ENCODE assay signal across 8 mouse cellular contexts in the genomic region with DNA sequence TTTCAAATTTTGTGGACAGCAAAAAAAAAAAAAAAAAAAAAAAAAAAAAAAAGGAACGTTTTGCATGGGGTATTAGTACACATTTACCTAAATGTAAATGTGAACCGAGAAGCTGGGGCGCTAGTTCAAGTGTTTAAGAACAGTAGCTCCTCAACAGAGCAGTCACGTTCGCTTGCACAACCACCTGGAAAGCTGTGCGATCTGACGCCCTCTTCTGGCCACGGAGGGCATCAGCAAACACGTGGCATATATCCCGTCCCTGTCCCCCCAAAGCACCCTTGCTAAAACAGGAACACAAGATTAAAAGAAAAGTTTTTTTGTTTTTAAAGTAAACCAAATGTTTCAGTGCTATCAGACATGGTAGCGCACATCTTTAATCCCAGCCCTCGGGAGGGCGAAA. TPM values are rescaled to one million over a fixed set of nuclear protein-coding genes. Genes with fewer than 3 reads are reported as not detected.
DNase-seq lines count a peak whose midpoint lies in the region; ATAC-seq and TF ChIP-seq lines count a peak whose summit lies in the region.

No protein-coding gene starts in this region.

- no peak overlapping the region for H3K9ac ChIP-seq in heart, adult 2 months (ENCODE audit: low read depth, low read length)
- H3K9ac ChIP-seq in hindbrain, embryonic 16.5 days (ENCODE audit: low read depth, low read length), result peak overlapping the region; percentile 91; the same call in 1 of the 2 replicates
- H3K9ac ChIP-seq in neural tube, embryonic 14.5 days (replicated peaks; ENCODE audit: low read depth, low read length), result peak overlapping the region; percentile 92; the same call in 1 of the 2 replicates

- H3K27ac ChIP-seq in heart, adult 2 months, result no peak overlapping the region
- H3K27ac ChIP-seq in embryonic fibroblast, embryonic 13.5 days (ENCODE audit: insufficient read depth, low read length), result no peak overlapping the region
- no peak overlapping the region for H3K27ac ChIP-seq in hindbrain, embryonic 16.5 days (ENCODE audit: low read depth, low read length)
- no peak overlapping the region; the same call in 1 of the 2 replicates for H3K27ac ChIP-seq in neural tube, embryonic 14.5 days (ENCODE audit: low read depth, low read length)

- no peaks in the 10 kb centered on the region for H3K9me3 ChIP-seq in hindbrain, embryonic 16.5 days (ENCODE audit: control insufficient read depth, low read length)
- H3K9me3 ChIP-seq in neural tube, embryonic 14.5 days (ENCODE audit: control insufficient read depth, low read length), result no peaks in the 10 kb centered on the region

- TF ChIP-seq POLR2A in heart, adult 2 months (IDR thresholded peaks at IDR 0.05; ENCODE audit: insufficient read depth, low read depth, low read length), result no peak
- TF ChIP-seq POLR2A in embryonic fibroblast, embryonic 13.5 days (IDR thresholded peaks at IDR 0.05; ENCODE audit: low read depth, low read length), result no peak
- no peak for TF ChIP-seq POLR2A in lung, adult 2 months (IDR thresholded peaks at IDR 0.05; ENCODE audit: borderline replicate concordance, extremely low read depth, low read depth, low read length)

- H3K4me2 ChIP-seq in hindbrain, embryonic 16.5 days (ENCODE audit: low read length), result peak overlapping the region; percentile 78
- H3K4me2 ChIP-seq in neural tube, embryonic 14.5 days (ENCODE audit: low read depth, low read length), result peak overlapping the region; percentile 66

- peak; percentile 54 for TF ChIP-seq CTCF in heart, adult 2 months (IDR thresholded peaks at IDR 0.05)
- peak; percentile 89 for TF ChIP-seq CTCF in embryonic fibroblast, embryonic 13.5 days (IDR thresholded peaks at IDR 0.05; ENCODE audit: borderline replicate concordance, insufficient read depth, low read length)
- peak; percentile 70 for TF ChIP-seq CTCF in lung, adult 2 months (IDR thresholded peaks at IDR 0.05; ENCODE audit: insufficient read depth, low read length)

- no peak for TF ChIP-seq EP300 in heart, adult 2 months (IDR thresholded peaks at IDR 0.05; ENCODE audit: insufficient read depth, low read depth, low read length)

- peaks cover 3% of the 10 kb centered on the region for H3K4me1 ChIP-seq in heart, adult 2 months (ENCODE audit: control insufficient read depth, insufficient read depth, low read length)
- H3K4me1 ChIP-seq in embryonic fibroblast, embryonic 13.5 days (ENCODE audit: control insufficient read depth, insufficient read depth, low read length), result peaks cover 16% of the 10 kb centered on the region
- H3K4me1 ChIP-seq in hindbrain, embryonic 16.5 days (ENCODE audit: control insufficient read depth, insufficient read depth, low read depth, low read length), result peaks cover 17% of the 10 kb centered on the region
- peaks cover 7% of the 10 kb centered on the region; the same call in 1 of the 2 replicates for H3K4me1 ChIP-seq in lung, adult 2 months (ENCODE audit: control insufficient read depth, insufficient read depth, low read length)
- peaks cover 6% of the 10 kb centered on the region; the same call in 1 of the 2 replicates for H3K4me1 ChIP-seq in neural tube, embryonic 14.5 days (ENCODE audit: control insufficient read depth, insufficient read depth, low read length)

- H3K79me2 ChIP-seq in heart, adult 2 months (replicated peaks; ENCODE audit: control insufficient read depth, insufficient read depth, low read length), result 0 out of 2 replicates have a peak, but pooled peaks cover 3% of the 10 kb centered on the region

- no peak for ATAC-seq in hindbrain, embryonic 16.5 days
- ATAC-seq in neural tube, embryonic 14.5 days (ENCODE audit: low read depth), result no peak

- no peak for DNase-seq in heart, adult 2 months
- no peak for DNase-seq in heart, adult 8-10 months (ENCODE audit: low spot score)
- peak; percentile 55 for DNase-seq in T-cell, adult 2 months (ENCODE audit: low spot score)
- DNase-seq in lung, adult 2 months, result no peak
- no peak for DNase-seq in ovary, postnatal 10 days (ENCODE audit: low spot score)

- intact Hi-C loops in heart, adult 2 months (cut with DNase I), result loop anchor here (1.0 to 10.0 kb wide), 3 partner anchors 23 to 306 kb away; a partner anchor contains a TSS

- 27% methylated on average over 13 of the region's 13 CpGs for WGBS in heart, adult 2 months
- 26% methylated on average over 13 of the region's 13 CpGs for WGBS in hindbrain, embryonic 16.5 days
- WGBS in lung, adult 2 months, result 20% methylated on average over 13 of the region's 13 CpGs
- 27% methylated on average over 13 of the region's 13 CpGs for whole genome bisulfite sequencing in neural tube, embryonic 14.5 days

- no peaks in the 10 kb centered on the region for H3K36me3 ChIP-seq in heart, adult 2 months (ENCODE audit: control insufficient read depth, insufficient read depth, low read length)
- H3K36me3 ChIP-seq in hindbrain, embryonic 16.5 days (ENCODE audit: control insufficient read depth, insufficient read depth, low read length), result 0 out of 2 replicates have a peak, but pooled peaks cover 1% of the 10 kb centered on the region
- peaks cover 5% of the 10 kb centered on the region; the same call in 1 of the 2 replicates for H3K36me3 ChIP-seq in neural tube, embryonic 14.5 days (ENCODE audit: control insufficient read depth, insufficient read depth, low read length)

- H3K4me3 ChIP-seq in heart, adult 2 months, result peak overlapping the region; percentile 89
- H3K4me3 ChIP-seq in embryonic fibroblast, embryonic 13.5 days (ENCODE audit: insufficient read depth, low read length), result peak overlapping the region; percentile 86
- H3K4me3 ChIP-seq in hindbrain, embryonic 16.5 days (ENCODE audit: low read length), result peak overlapping the region; percentile 96
- H3K4me3 ChIP-seq in lung, adult 2 months (replicated peaks; ENCODE audit: extremely low read depth, low read depth, low read length), result no peak overlapping the region
- H3K4me3 ChIP-seq in neural tube, embryonic 14.5 days (ENCODE audit: low read depth, low read length), result peak overlapping the region; percentile 98

- H3K27me3 ChIP-seq in heart, adult 2 months (ENCODE audit: control insufficient read depth, insufficient read depth, low read length), result no peaks in the 10 kb centered on the region
- H3K27me3 ChIP-seq in hindbrain, embryonic 16.5 days (replicated peaks; ENCODE audit: control insufficient read depth, insufficient read depth, low read length), result no peaks in the 10 kb centered on the region
- no peaks in the 10 kb centered on the region for H3K27me3 ChIP-seq in neural tube, embryonic 14.5 days (ENCODE audit: control insufficient read depth, insufficient read depth, low read length)

RNA-seq across cellular contexts. Expression of a gene that starts 1.0 kb away (rescaled TPM):
- total RNA-seq in heart, adult 2 months (2021), result 10 to 100 TPM; 18.9 to 19.8 TPM
- polyA plus RNA-seq in heart, adult 2 months (2012; rRNA removed), result 16.9 and 30.6 TPM in 2 replicates
- total RNA-seq in heart, adult 8-10 months (2022), result 10 to 100 TPM; 18.8 to 24.0 (median 21.1) TPM
- 57.7 and 70.6 TPM in 2 replicates for polyA plus RNA-seq in embryonic fibroblast, embryonic 13.5 days (2011; ENCODE audit: insufficient read length, low read depth, missing spikeins)
- polyA plus RNA-seq in hindbrain, embryonic 16.5 days (2015; fragmentation: Nextera tagmentation; extraction: Ambion mirVana), result 87.5 and 102 TPM in 2 replicates
- polyA plus RNA-seq in lung, adult 2 months (2012; rRNA removed), result 20.3 and 28.9 TPM in 2 replicates
- 122 and 126 TPM in 2 replicates for polyA plus RNA-seq in neural tube, embryonic 14.5 days (2014; fragmentation: Nextera tagmentation; extraction: Ambion mirVana)

RNA-seq across cellular contexts. Expression of a gene that starts 23.5 kb away (rescaled TPM):
- 10 to 100 TPM; 32.7 to 36.6 TPM for total RNA-seq in heart, adult 2 months (2021)
- polyA plus RNA-seq in heart, adult 2 months (2012; rRNA removed), result 12.7 and 21.5 TPM in 2 replicates
- total RNA-seq in heart, adult 8-10 months (2022), result 10 to 100 TPM; 32.2 to 39.2 (median 37.1) TPM
- polyA plus RNA-seq in embryonic fibroblast, embryonic 13.5 days (2011; ENCODE audit: insufficient read length, low read depth, missing spikeins), result 118 TPM in 2 replicates
- 147 TPM in 2 replicates for polyA plus RNA-seq in hindbrain, embryonic 16.5 days (2015; fragmentation: Nextera tagmentation; extraction: Ambion mirVana)
- polyA plus RNA-seq in lung, adult 2 months (2012; rRNA removed), result 17.3 and 32.0 TPM in 2 replicates
- polyA plus RNA-seq in neural tube, embryonic 14.5 days (2014; fragmentation: Nextera tagmentation; extraction: Ambion mirVana), result 145 and 154 TPM in 2 replicates

RNA-seq across cellular contexts. Expression of a gene that starts 23.6 kb away (rescaled TPM):
- 100 to 1,000 TPM; 263 to 301 TPM for total RNA-seq in heart, adult 2 months (2021)
- polyA plus RNA-seq in heart, adult 2 months (2012; rRNA removed), result 88.7 and 97.0 TPM in 2 replicates
- 100 to 1,000 TPM; 252 to 291 (median 269) TPM for total RNA-seq in heart, adult 8-10 months (2022)
- polyA plus RNA-seq in embryonic fibroblast, embryonic 13.5 days (2011; ENCODE audit: insufficient read length, low read depth, missing spikeins), result 134 and 147 TPM in 2 replicates
- 182 and 191 TPM in 2 replicates for polyA plus RNA-seq in hindbrain, embryonic 16.5 days (2015; fragmentation: Nextera tagmentation; extraction: Ambion mirVana)
- polyA plus RNA-seq in lung, adult 2 months (2012; rRNA removed), result 123 and 198 TPM in 2 replicates
- 195 and 239 TPM in 2 replicates for polyA plus RNA-seq in neural tube, embryonic 14.5 days (2014; fragmentation: Nextera tagmentation; extraction: Ambion mirVana)

RNA-seq across cellular contexts. Expression of a gene that starts 51.9 kb away (rescaled TPM):
- total RNA-seq in heart, adult 2 months (2021), result under 1 TPM in 1 of 2 experiments, not detected in 1; 0.68 TPM
- polyA plus RNA-seq in heart, adult 2 months (2012; rRNA removed), result 1.7 and 3.6 TPM in 2 replicates
- total RNA-seq in heart, adult 8-10 months (2022), result 1 to 10 TPM in 1 of 4 experiments, under 1 TPM in 2, not detected in 1; 0.82 to 1.3 (median 0.94) TPM
- polyA plus RNA-seq in embryonic fibroblast, embryonic 13.5 days (2011; ENCODE audit: insufficient read length, low read depth, missing spikeins), result not detected in 2 replicates
- polyA plus RNA-seq in hindbrain, embryonic 16.5 days (2015; fragmentation: Nextera tagmentation; extraction: Ambion mirVana), result not detected in 2 replicates
- 15.6 and 43.5 TPM in 2 replicates for polyA plus RNA-seq in lung, adult 2 months (2012; rRNA removed)
- polyA plus RNA-seq in neural tube, embryonic 14.5 days (2014; fragmentation: Nextera tagmentation; extraction: Ambion mirVana), result not detected in 2 replicates
